Mouse (Mus musculus) limb, embryonic 14.5 days (tissue): ENCODE measurements around the gene Trank1. TPM values are rescaled to one million over a fixed set of nuclear protein-coding genes. Genes with fewer than 3 reads are reported as not detected.

Experiments
- ATAC-seq: fragments of 200-750 bp; cut with Nextera tagmentation; 2 replicates; pipeline ENCODE4 v1.8.0; 2017; ENCODE audit warnings: low read depth, moderate number of reproducible peaks, moderate TSS enrichment; ENCODE audit not compliant: low FRiP score
- DNase-seq: peaks from one replicate; pipeline ENCODE4 v3.0.0-alpha.2; 2015; ENCODE audit warnings: low spot score
- H3K27ac ChIP-seq: fragments of 300-500 bp; sonication (generic); replicated peaks from 2 replicates; pipeline ENCODE4 v1.5.1; 2014; ENCODE audit warnings: low read depth, mild to moderate bottlenecking, low read length, moderate library complexity, mixed read lengths
- H3K27me3 ChIP-seq: fragments of 300-500 bp; sonication (generic); 2 replicates; pipeline ENCODE4 v1.6.1; 2014; ENCODE audit warnings: low read length, mixed read lengths; ENCODE audit not compliant: control insufficient read depth, insufficient read depth
- H3K36me3 ChIP-seq: fragments of 300-500 bp; sonication (generic); 2 replicates; pipeline ENCODE4 v1.6.1; 2014; ENCODE audit warnings: mild to moderate bottlenecking, low read length, moderate library complexity, mixed read lengths; ENCODE audit not compliant: control insufficient read depth, insufficient read depth
- H3K4me1 ChIP-seq: fragments of 300-500 bp; sonication (generic); 2 replicates; pipeline ENCODE4 v1.6.1; 2014; ENCODE audit warnings: antibody characterized with exemption, low read length, mixed read lengths; ENCODE audit not compliant: control insufficient read depth, insufficient read depth
- H3K4me2 ChIP-seq: fragments of 300-500 bp; sonication (generic); replicated peaks from 2 replicates; pipeline ENCODE4 v1.6.1; 2014; ENCODE audit warnings: low read depth, mild to moderate bottlenecking, low read length, moderate library complexity; ENCODE audit not compliant: severe bottlenecking
- H3K4me3 ChIP-seq: fragments of 300-500 bp; sonication (generic); replicated peaks from 2 replicates; pipeline ENCODE4 v1.5.1; 2014; ENCODE audit warnings: low read length
- H3K9ac ChIP-seq: fragments of 300-500 bp; sonication (generic); 2 replicates; pipeline ENCODE4 v1.6.1; 2014; ENCODE audit warnings: mild to moderate bottlenecking, low read depth, low read length, moderate library complexity; ENCODE audit not compliant: severe bottlenecking
- H3K9me3 ChIP-seq: fragments of 300-500 bp; sonication (generic); 2 replicates; pipeline ENCODE4 v1.6.1; 2016; ENCODE audit warnings: low read length; ENCODE audit not compliant: control insufficient read depth
- POLR2A ChIP-seq: fragments of 200-500 bp; IDR thresholded peaks from 2 replicates; pipeline ENCODE4 v1.8.0; 2012; ENCODE audit warnings: inconsistent platforms, mild to moderate bottlenecking, moderate library complexity, borderline replicate concordance; ENCODE audit not compliant: insufficient read depth, insufficient read length; ENCODE audit errors: extremely low read depth
- WGBS: fragments of 180-500 bp; shearing (Covaris S2); extraction: QIAGEN DNeasy Blood & Tissue Kit; methylation state at CpG from one replicate; pipeline ENCODE4 v1.1.7; 2014; 5-methylcytosine and 5-hydroxymethylcytosine counted together
- polyA plus RNA-seq, 2 experiments: library from polyadenylated mRNA; depleted of rRNA in 1 of 2; stranded (reverse) in 1 of 2; unstranded in 1 of 2; fragments of >200 nt; fragmentation: Nextera tagmentation in 1 of 2; extraction: Ambion mirVana in 1 of 2; gene quantifications; 2 replicates each; pipeline versions ENCODE4 v1.2.1 to v1.2.3; 2012 to 2014

Trank1 gene
- polyA plus RNA-seq, 2 experiments = 0.83 to 1.2 TPM

- H3K4me2 ChIP-seq = no peak overlapping the region
- DNase-seq (no peak), ATAC-seq (no peak)
- TF ChIP-seq POLR2A = no peak
- no peaks in the 10 kb centered on the region for H3K9me3 ChIP-seq
- no peaks in the 10 kb centered on the region for H3K36me3 ChIP-seq
- 81% methylated on average over 6 of the region's 6 CpGs for WGBS
- no peak overlapping the region for H3K9ac ChIP-seq
- H3K27me3 ChIP-seq = no peaks in the 10 kb centered on the region
- no peak overlapping the region for H3K27ac ChIP-seq
- H3K4me3 ChIP-seq = no peak overlapping the region
- H3K4me1 ChIP-seq = no peaks in the 10 kb centered on the region
Measured at GRCm38 (mm10) chr9:111377868-111378267, 66.3 kb downstream of the Trank1 start.

GRCm38 (mm10) chr9:111381056-111382025 lies 69.8 kb downstream of the Trank1 start:
- no peak for TF ChIP-seq POLR2A
- Histone ChIP-seq H3K27ac (no peak overlapping the region), H3K36me3 (no peaks in the 10 kb centered on the region), H3K27me3 (no peaks in the 10 kb centered on the region), H3K4me1 (no peaks in the 10 kb centered on the region), H3K4me2 (no peak overlapping the region), H3K9me3 (no peaks in the 10 kb centered on the region), H3K9ac (no peak overlapping the region), H3K4me3 (no peak overlapping the region)
- ATAC-seq (no peak), DNase-seq (no peak)
- WGBS = 82% methylated on average over 9 of the region's 9 CpGs

GRCm38 (mm10) chr9:111382469-111382868 lies 70.9 kb downstream of the Trank1 start:
- H3K27ac ChIP-seq = no peak overlapping the region
- 96% methylated on average over 6 of the region's 6 CpGs for WGBS
- no peak overlapping the region for H3K4me3 ChIP-seq
- TF ChIP-seq POLR2A = no peak
- H3K9ac ChIP-seq = no peak overlapping the region
- no peak for ATAC-seq
- no peaks in the 10 kb centered on the region for H3K36me3 ChIP-seq
- no peaks in the 10 kb centered on the region for H3K4me1 ChIP-seq
- no peak for DNase-seq
- H3K4me2 ChIP-seq = no peak overlapping the region
- no peaks in the 10 kb centered on the region for H3K9me3 ChIP-seq
- no peaks in the 10 kb centered on the region for H3K27me3 ChIP-seq

GRCm38 (mm10) chr9:111383046-111383445 lies 71.5 kb downstream of the Trank1 start:
- no peak for TF ChIP-seq POLR2A
- no peaks in the 10 kb centered on the region for H3K36me3 ChIP-seq
- H3K27me3 ChIP-seq = no peaks in the 10 kb centered on the region
- no peak overlapping the region for H3K4me2 ChIP-seq
- no peaks in the 10 kb centered on the region for H3K4me1 ChIP-seq
- H3K27ac ChIP-seq = no peak overlapping the region
- DNase-seq (no peak), ATAC-seq (no peak)
- H3K9me3 ChIP-seq = no peaks in the 10 kb centered on the region
- H3K9ac ChIP-seq = no peak overlapping the region
- no peak overlapping the region for H3K4me3 ChIP-seq
- WGBS = 87% methylated on average over 3 of the region's 3 CpGs

- no peak for DNase-seq
- no peak; the same call in 1 of the 2 replicates for ATAC-seq
- no peak overlapping the region for H3K4me2 ChIP-seq
Measured at GRCm38 (mm10) chr9:111383756-111384155, 72.2 kb downstream of the Trank1 start.

More at GRCm38 (mm10) chr9:111383756-111384155, 72.2 kb downstream of the Trank1 start:
- Histone ChIP-seq H3K4me1 (no peaks in the 10 kb centered on the region), H3K36me3 (no peaks in the 10 kb centered on the region), H3K9me3 (no peaks in the 10 kb centered on the region), H3K27ac (no peak overlapping the region), H3K9ac (no peak overlapping the region), H3K27me3 (no peaks in the 10 kb centered on the region), H3K4me3 (no peak overlapping the region)
- TF ChIP-seq POLR2A = no peak
- WGBS = 49% methylated on average over 3 of the region's 3 CpGs
